Mouse (Mus musculus) MEL (cell line): Measurements from ENCODE around the gene Smarca4.

ENCODE experiments used
- CTCF ChIP-seq, 3 experiments: IDR thresholded peaks in 2 of 3; conservative IDR thresholded peaks in 1 of 3; 2 replicates each; pipeline ENCODE4 v1.5.1; 2011 to 2012; ENCODE audit warnings: low read length in 3 of 3, low read depth in 2 of 3, mild to moderate bottlenecking in 2 of 3, improper control_type of control experiment in 1 of 3, inconsistent platforms in 1 of 3, mixed read lengths in 1 of 3, moderate library complexity in 1 of 3; ENCODE audit not compliant: control insufficient read depth in 1 of 3, insufficient read depth in 1 of 3, poor library complexity in 1 of 3, severe bottlenecking in 1 of 3
- GABPA ChIP-seq: IDR thresholded peaks from 2 replicates; pipeline ENCODE4 v1.6.1; 2012; ENCODE audit warnings: low read depth, mild to moderate bottlenecking, inconsistent platforms, low read length, improper control_type of control experiment, moderate library complexity
- GATA1 ChIP-seq: IDR thresholded peaks from 2 replicates; pipeline ENCODE4 v1.6.1; 2011; ENCODE audit warnings: low read depth, low read length, improper control_type of control experiment
- RCOR1 ChIP-seq: IDR thresholded peaks from 2 replicates; pipeline ENCODE4 v1.6.1; 2012; ENCODE audit warnings: low read depth, mild to moderate bottlenecking, inconsistent platforms, low read length, improper control_type of control experiment

DNA sequence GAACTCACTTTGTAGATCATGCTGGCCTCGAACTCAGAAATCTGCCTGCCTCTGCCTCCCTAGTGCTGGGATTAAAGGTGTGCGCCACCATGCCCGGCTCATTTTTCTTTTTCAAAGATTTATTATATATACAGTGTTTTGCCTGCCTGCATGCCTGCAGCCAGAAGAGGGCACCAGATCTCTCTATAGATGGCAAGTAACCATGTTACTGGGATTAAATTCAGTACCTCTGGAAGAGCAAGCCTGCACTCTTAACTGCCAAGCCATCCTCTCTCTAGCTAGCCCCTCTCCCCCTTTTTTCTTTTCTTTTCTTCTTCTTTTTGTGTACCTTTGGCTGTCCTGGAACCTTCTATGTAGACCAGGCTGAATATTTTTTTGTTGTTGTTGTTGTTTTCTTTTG is 14.7 kb downstream of the Smarca4 start:
- TF ChIP-seq RCOR1 (peak; percentile 19; the same call in 1 of the 2 replicates), GABPA (no peak), CTCF (IDR thresholded peaks at IDR 0.05 in 2 of 3, conservative IDR thresholded peaks at IDR 0.05 in 1 of 3; ENCODE audit: control insufficient read depth in 1 of 3, insufficient read depth in 1 of 3, low read depth in 2 of 3, low read length in 3 of 3, poor library complexity in 1 of 3, severe bottlenecking in 1 of 3) (peak; percentile 86 to 87 (median 86)), GATA1 (no peak)
